Mouse (Mus musculus) forebrain, embryonic 15.5 days (tissue): ENCODE data around the gene Gm37240. TPM values are rescaled to one million over a fixed set of nuclear protein-coding genes. Genes with fewer than 3 reads are reported as not detected.
A peak's percentile ranks its signal among the peaks of the same experiment; 100 is the strongest.

ENCODE experiments used
- ATAC-seq: fragments of 200-750 bp; cut with Nextera tagmentation; replicated peaks from 2 replicates; pipeline ENCODE4 v1.8.0; 2017; ENCODE audit warnings: mild to moderate bottlenecking, moderate TSS enrichment, moderate library complexity
- H3K27ac ChIP-seq: fragments of 300-500 bp; sonication (generic); replicated peaks from 2 replicates; pipeline ENCODE4 v1.5.1; 2015; ENCODE audit warnings: mild to moderate bottlenecking, inconsistent platforms
- H3K27me3 ChIP-seq: fragments of 300-500 bp; sonication (generic); 2 replicates; pipeline ENCODE4 v1.6.1; 2015; ENCODE audit warnings: inconsistent platforms
- H3K36me3 ChIP-seq: fragments of 300-500 bp; sonication (generic); 2 replicates; pipeline ENCODE4 v1.6.1; 2015; ENCODE audit warnings: mild to moderate bottlenecking, inconsistent platforms
- H3K4me1 ChIP-seq: fragments of 300-500 bp; sonication (generic); 2 replicates; pipeline ENCODE4 v1.6.1; 2015; ENCODE audit warnings: inconsistent platforms
- H3K4me2 ChIP-seq: fragments of 300-500 bp; sonication (generic); replicated peaks from 2 replicates; pipeline ENCODE4 v1.6.1; 2015; ENCODE audit warnings: mild to moderate bottlenecking, inconsistent platforms
- H3K4me3 ChIP-seq: fragments of 300-500 bp; sonication (generic); 2 replicates; pipeline ENCODE4 v1.5.1; 2015; ENCODE audit warnings: mild to moderate bottlenecking, inconsistent platforms
- H3K9ac ChIP-seq: fragments of 300-500 bp; sonication (generic); replicated peaks from 2 replicates; pipeline ENCODE4 v1.6.1; 2015; ENCODE audit warnings: mild to moderate bottlenecking, inconsistent platforms
- H3K9me3 ChIP-seq: fragments of 300-500 bp; sonication (generic); 2 replicates; pipeline ENCODE4 v1.6.1; 2016; ENCODE audit warnings: inconsistent platforms
- WGBS: fragments of 180-500 bp; shearing (Covaris S2); methylation state at CpG from one replicate; pipeline ENCODE4 v1.1.7; 2015; ENCODE audit warnings: mixed read lengths; 5-methylcytosine and 5-hydroxymethylcytosine counted together
- polyA plus RNA-seq: library from polyadenylated mRNA; unstranded; fragments of >200 nt; fragmentation: Nextera tagmentation; extraction: Ambion mirVana; gene quantifications from 2 replicates; pipeline ENCODE4 v1.2.1, GENCODE M21; 2015

Gene Gm37240
- polyA plus RNA-seq, 1 experiment from 2014 or later = 2.2 TPM

DNA sequence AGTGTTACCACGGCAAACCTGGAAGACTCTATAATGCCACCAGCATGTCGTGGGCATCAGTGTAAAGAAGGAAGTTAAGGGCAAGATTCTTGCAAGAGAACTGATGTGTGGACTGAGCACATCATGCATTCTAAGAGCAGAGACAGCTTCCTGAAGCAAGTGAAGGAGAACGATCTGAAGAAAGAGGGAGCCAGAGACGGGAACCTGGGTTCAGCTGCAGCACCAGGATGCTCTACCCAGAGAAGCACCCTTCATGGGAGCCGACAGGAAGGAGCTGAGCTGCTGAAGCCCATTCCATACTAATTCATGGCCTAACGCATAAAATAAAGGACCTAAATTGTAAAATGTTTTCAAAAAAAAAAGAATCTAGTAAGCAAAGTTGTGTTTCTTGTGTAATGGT, 27.5 kb upstream of the Gm37240 start:
- no peak for ATAC-seq
- Histone ChIP-seq H3K9ac (no peak overlapping the region), H3K4me1 (no peaks in the 10 kb centered on the region), H3K27me3 (no peaks in the 10 kb centered on the region), H3K9me3 (no peaks in the 10 kb centered on the region), H3K27ac (no peak overlapping the region), H3K4me2 (no peak overlapping the region), H3K36me3 (no peaks in the 10 kb centered on the region), H3K4me3 (no peak overlapping the region)
- 93% methylated on average over 6 of the region's 6 CpGs for WGBS

GRCm38 (mm10) chr3:85907136-85907535, 19.8 kb upstream of the Gm37240 start:
- no peaks in the 10 kb centered on the region for H3K9me3 ChIP-seq
- no peaks in the 10 kb centered on the region for H3K4me1 ChIP-seq
- WGBS = 86% methylated on average over 7 of the region's 7 CpGs
- H3K27me3 ChIP-seq = no peaks in the 10 kb centered on the region
- no peak overlapping the region for H3K9ac ChIP-seq
- H3K27ac ChIP-seq = no peak overlapping the region
- no peak for ATAC-seq
- no peak overlapping the region for H3K4me2 ChIP-seq
- H3K36me3 ChIP-seq = no peaks in the 10 kb centered on the region
- H3K4me3 ChIP-seq = no peak overlapping the region

DNA sequence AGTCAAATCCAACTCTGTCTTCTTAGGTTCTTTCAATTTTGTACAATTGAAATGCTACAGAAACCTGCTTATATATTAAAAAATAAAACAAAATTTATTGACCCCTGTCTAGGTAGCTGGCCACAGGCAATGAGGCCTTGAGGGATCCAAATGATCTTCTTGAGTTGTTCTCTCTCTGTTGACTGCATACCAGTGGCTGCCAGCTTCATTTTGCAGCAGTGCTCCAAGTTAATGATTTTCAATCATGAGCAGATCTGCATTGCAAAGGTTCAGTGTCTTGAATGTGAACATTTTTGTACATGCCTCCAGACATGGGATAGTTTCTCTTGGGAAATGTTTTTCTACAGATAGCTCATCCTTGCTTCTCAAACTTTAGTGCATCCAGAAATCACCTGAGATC, 17.1 kb upstream of the Gm37240 start:
- Histone ChIP-seq H3K4me1 (no peaks in the 10 kb centered on the region), H3K27me3 (no peaks in the 10 kb centered on the region), H3K9me3 (no peaks in the 10 kb centered on the region), H3K36me3 (no peaks in the 10 kb centered on the region), H3K4me3 (no peak overlapping the region), H3K9ac (no peak overlapping the region), H3K27ac (no peak overlapping the region), H3K4me2 (no peak overlapping the region)
- no peak for ATAC-seq

GRCm38 (mm10) chr3:85895020-85895419, 7.7 kb upstream of the Gm37240 start:
- no peak for ATAC-seq
- Histone ChIP-seq H3K4me3 (no peak overlapping the region), H3K4me1 (no peaks in the 10 kb centered on the region), H3K4me2 (no peak overlapping the region), H3K27ac (no peak overlapping the region), H3K36me3 (no peaks in the 10 kb centered on the region), H3K27me3 (no peaks in the 10 kb centered on the region), H3K9ac (no peak overlapping the region), H3K9me3 (no peaks in the 10 kb centered on the region)
- WGBS = 96% methylated on average over 5 of the region's 5 CpGs

- Histone ChIP-seq H3K9me3 (no peaks in the 10 kb centered on the region), H3K9ac (no peak overlapping the region), H3K4me3 (no peak overlapping the region), H3K27ac (no peak overlapping the region), H3K27me3 (peaks cover 16% of the 10 kb centered on the region), H3K4me1 (peaks cover 19% of the 10 kb centered on the region), H3K36me3 (no peaks in the 10 kb centered on the region), H3K4me2 (no peak overlapping the region)
- WGBS = 70% methylated on average over 1 of the region's 1 CpGs
- ATAC-seq = no peak
Observed at GRCm38 (mm10) chr3:85891571-85891970, 4.3 kb upstream of the Gm37240 start.

- H3K36me3 ChIP-seq = no peaks in the 10 kb centered on the region
- peak overlapping the region; percentile 98 for H3K4me2 ChIP-seq
- WGBS = 9% methylated on average over 11 of the region's 11 CpGs
- no peaks in the 10 kb centered on the region for H3K9me3 ChIP-seq
- ATAC-seq = peak; percentile 23; the same call in 1 of the 2 replicates
- H3K9ac ChIP-seq = no peak overlapping the region
- H3K4me3 ChIP-seq = peak overlapping the region; percentile 55
- peaks cover 18% of the 10 kb centered on the region for H3K27me3 ChIP-seq
- peaks cover 20% of the 10 kb centered on the region for H3K4me1 ChIP-seq
- H3K27ac ChIP-seq = no peak overlapping the region
Observed at GRCm38 (mm10) chr3:85888221-85888671, 928 bp upstream of the Gm37240 start.

- ATAC-seq = no peak; the same call in 1 of the 2 replicates
- peak overlapping the region; percentile 29 for H3K9ac ChIP-seq
- H3K27me3 ChIP-seq = peaks cover 18% of the 10 kb centered on the region
- no peaks in the 10 kb centered on the region for H3K9me3 ChIP-seq
- no peak overlapping the region for H3K27ac ChIP-seq
- peaks cover 20% of the 10 kb centered on the region for H3K4me1 ChIP-seq
- no peaks in the 10 kb centered on the region for H3K36me3 ChIP-seq
- peak overlapping the region; percentile 55 for H3K4me3 ChIP-seq
- WGBS = 2% methylated on average over 22 of the region's 22 CpGs
- peak overlapping the region; percentile 98 for H3K4me2 ChIP-seq
Observed at GRCm38 (mm10) chr3:85886636-85887238, 581 bp downstream of the Gm37240 start.

GRCm38 (mm10) chr3:85885906-85886305, 1.4 kb downstream of the Gm37240 start:
- no peak for ATAC-seq
- Histone ChIP-seq H3K9ac (no peak overlapping the region), H3K27me3 (peaks cover 18% of the 10 kb centered on the region), H3K4me3 (no peak overlapping the region), H3K9me3 (no peaks in the 10 kb centered on the region), H3K4me1 (peaks cover 20% of the 10 kb centered on the region), H3K27ac (no peak overlapping the region), H3K4me2 (no peak overlapping the region), H3K36me3 (no peaks in the 10 kb centered on the region)
- 12% methylated on average over 1 of the region's 1 CpGs for WGBS

DNA sequence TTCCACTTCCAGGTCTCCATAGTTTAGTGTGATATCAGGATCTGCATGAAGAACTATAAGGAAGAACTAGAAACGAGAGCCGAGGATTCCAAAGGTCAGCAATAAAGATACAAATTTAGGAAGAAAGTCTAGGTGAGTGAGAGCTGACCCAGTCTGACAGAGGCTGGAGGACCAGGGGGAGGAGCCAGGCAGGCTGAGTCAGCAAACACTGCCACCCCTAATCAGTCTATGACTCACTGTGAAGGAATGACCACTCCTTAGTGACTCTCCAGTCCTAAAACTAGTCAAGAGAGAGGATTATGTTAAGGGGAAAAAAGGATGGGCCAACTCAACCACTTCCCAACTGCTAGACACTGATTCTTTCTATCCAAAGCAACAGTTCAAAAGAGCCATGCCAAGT, 6.6 kb downstream of the Gm37240 start:
- ATAC-seq = no peak
- no peaks in the 10 kb centered on the region for H3K27me3 ChIP-seq
- H3K36me3 ChIP-seq = no peaks in the 10 kb centered on the region
- no peak overlapping the region for H3K4me2 ChIP-seq
- no peak overlapping the region for H3K9ac ChIP-seq
- no peak overlapping the region for H3K27ac ChIP-seq
- no peaks in the 10 kb centered on the region for H3K9me3 ChIP-seq
- no peaks in the 10 kb centered on the region for H3K4me1 ChIP-seq
- WGBS = 91% methylated on average over 2 of the region's 2 CpGs
- H3K4me3 ChIP-seq = no peak overlapping the region

- ATAC-seq = no peak
- Histone ChIP-seq H3K4me2 (no peak overlapping the region), H3K9me3 (no peaks in the 10 kb centered on the region), H3K4me1 (no peaks in the 10 kb centered on the region), H3K36me3 (no peaks in the 10 kb centered on the region), H3K27ac (no peak overlapping the region), H3K27me3 (no peaks in the 10 kb centered on the region), H3K9ac (no peak overlapping the region), H3K4me3 (no peak overlapping the region)
- 91% methylated on average over 8 of the region's 8 CpGs for WGBS
Observed at GRCm38 (mm10) chr3:85880068-85880467, 7.2 kb downstream of the Gm37240 start.

DNA sequence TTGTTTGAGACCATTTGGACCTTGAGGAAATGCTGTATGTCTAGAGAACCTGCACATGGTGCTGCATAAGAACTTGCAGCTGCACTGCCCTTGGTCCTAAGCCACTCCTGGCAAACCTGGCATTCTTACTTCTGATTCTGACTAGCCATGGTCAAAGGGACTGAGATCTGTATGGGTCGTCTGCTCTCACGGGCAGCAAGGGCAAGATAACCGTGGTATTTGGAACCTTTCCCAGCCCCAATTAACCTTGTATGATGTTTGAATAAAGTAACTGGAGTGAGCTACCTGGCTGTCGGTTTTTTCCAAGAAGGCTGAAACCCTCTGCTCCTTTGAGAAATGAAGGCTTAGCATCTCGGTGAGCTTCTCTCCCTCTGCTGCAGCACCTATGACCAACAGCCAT, 8.4 kb downstream of the Gm37240 start:
- H3K4me3 ChIP-seq = no peak overlapping the region
- H3K9ac ChIP-seq = no peak overlapping the region
- H3K4me1 ChIP-seq = no peaks in the 10 kb centered on the region
- H3K27me3 ChIP-seq = no peaks in the 10 kb centered on the region
- 68% methylated on average over 5 of the region's 5 CpGs for WGBS
- ATAC-seq = no peak
- no peaks in the 10 kb centered on the region for H3K9me3 ChIP-seq
- H3K4me2 ChIP-seq = no peak overlapping the region
- no peaks in the 10 kb centered on the region for H3K36me3 ChIP-seq
- H3K27ac ChIP-seq = no peak overlapping the region

DNA sequence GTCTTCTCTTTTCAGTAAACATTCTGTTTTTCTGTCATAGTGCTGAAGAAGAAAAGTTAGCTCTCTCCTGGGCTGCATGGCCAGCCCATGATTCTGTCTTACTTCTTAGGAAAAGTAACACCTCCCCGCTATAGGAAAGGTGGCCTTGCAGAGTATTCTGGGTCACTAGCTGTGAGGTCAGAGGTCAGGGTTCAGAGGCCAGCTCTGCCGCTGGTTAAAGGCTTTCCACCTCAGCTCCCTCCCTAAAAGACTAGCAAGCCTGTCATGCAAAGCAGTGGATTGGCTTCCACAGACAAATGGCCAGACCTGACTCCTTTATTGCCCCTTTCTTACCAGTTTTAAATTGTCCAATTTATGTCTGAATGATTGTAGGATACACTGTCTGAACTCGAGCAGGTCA, 23.3 kb downstream of the Gm37240 start:
- 32% methylated on average over 3 of the region's 3 CpGs for WGBS

GRCm38 (mm10) chr3:85862886-85863285, 24.4 kb downstream of the Gm37240 start:
- Histone ChIP-seq H3K27me3 (no peaks in the 10 kb centered on the region), H3K4me1 (no peaks in the 10 kb centered on the region)
- 88% methylated on average over 2 of the region's 2 CpGs for WGBS

More for the DNA sequence above, 23.3 kb downstream of the Gm37240 start:
- H3K36me3 ChIP-seq = no peaks in the 10 kb centered on the region
- H3K27me3 ChIP-seq = no peaks in the 10 kb centered on the region
- H3K9ac ChIP-seq = no peak overlapping the region
- no peaks in the 10 kb centered on the region for H3K9me3 ChIP-seq
- H3K4me2 ChIP-seq = no peak overlapping the region
- H3K27ac ChIP-seq = no peak overlapping the region
- H3K4me3 ChIP-seq = no peak overlapping the region
- H3K4me1 ChIP-seq = no peaks in the 10 kb centered on the region
- ATAC-seq = no peak

More at GRCm38 (mm10) chr3:85862886-85863285, 24.4 kb downstream of the Gm37240 start:
- no peaks in the 10 kb centered on the region for H3K36me3 ChIP-seq
- no peaks in the 10 kb centered on the region for H3K9me3 ChIP-seq
- H3K4me2 ChIP-seq = no peak overlapping the region
- no peak for ATAC-seq
- no peak overlapping the region for H3K4me3 ChIP-seq
- H3K27ac ChIP-seq = no peak overlapping the region
- H3K9ac ChIP-seq = no peak overlapping the region
